Mouse (Mus musculus): Measurements from ENCODE around the gene Pkhd1. TPM values are rescaled to one million over a fixed set of nuclear protein-coding genes. Genes with fewer than 3 reads are reported as not detected.
A peak's percentile ranks its signal among the peaks of the same experiment; 100 is the strongest.
"Not testable (repeated sequence)": the region's sequence is repeated elsewhere in the genome, so short reads cannot be mapped to it uniquely, and the experiment has no call there.

Pkhd1 gene
- total RNA-seq, 2 experiments from 2014 or later = not detected

- DNase-seq = no peak
Observed at GRCm38 (mm10) chr1:20260403-20260802, 357.5 kb downstream of the Pkhd1 start.

GRCm38 (mm10) chr1:20248169-20248568, 369.7 kb downstream of the Pkhd1 start:
- no peak for DNase-seq

- no peak for DNase-seq
Observed at GRCm38 (mm10) chr1:20216681-20217080, 401.2 kb downstream of the Pkhd1 start.

DNA sequence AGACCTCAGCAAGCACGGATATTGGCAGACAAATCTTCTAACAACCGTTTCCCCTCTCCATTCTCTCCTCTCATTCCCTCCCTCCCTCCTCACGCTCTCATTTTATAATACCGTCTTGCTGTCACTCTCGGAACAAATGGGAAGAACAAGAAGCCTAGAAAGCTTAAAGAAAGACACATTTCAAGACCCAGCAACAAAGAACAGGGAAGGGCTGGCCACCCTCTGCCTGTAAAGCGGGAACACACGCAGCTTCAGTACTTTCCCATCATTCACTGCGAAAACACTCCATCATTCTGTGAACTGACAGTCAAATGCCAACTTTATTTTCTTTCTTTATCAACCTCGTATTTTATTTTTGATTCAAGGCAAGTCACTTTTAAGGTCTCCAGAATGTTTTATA, 427.4 kb downstream of the Pkhd1 start:
- DNase-seq = no peak

GRCm38 (mm10) chr1:20180157-20180556, 437.7 kb downstream of the Pkhd1 start:
- no peak for DNase-seq

- no peak for DNase-seq
Observed at GRCm38 (mm10) chr1:20171199-20171598, 446.7 kb downstream of the Pkhd1 start.

GRCm38 (mm10) chr1:20150627-20151026, 467.2 kb downstream of the Pkhd1 start:
- DNase-seq = not testable (repeated sequence)

- no peak for DNase-seq
Observed at GRCm38 (mm10) chr1:20150016-20150415, 467.8 kb downstream of the Pkhd1 start.

DNA sequence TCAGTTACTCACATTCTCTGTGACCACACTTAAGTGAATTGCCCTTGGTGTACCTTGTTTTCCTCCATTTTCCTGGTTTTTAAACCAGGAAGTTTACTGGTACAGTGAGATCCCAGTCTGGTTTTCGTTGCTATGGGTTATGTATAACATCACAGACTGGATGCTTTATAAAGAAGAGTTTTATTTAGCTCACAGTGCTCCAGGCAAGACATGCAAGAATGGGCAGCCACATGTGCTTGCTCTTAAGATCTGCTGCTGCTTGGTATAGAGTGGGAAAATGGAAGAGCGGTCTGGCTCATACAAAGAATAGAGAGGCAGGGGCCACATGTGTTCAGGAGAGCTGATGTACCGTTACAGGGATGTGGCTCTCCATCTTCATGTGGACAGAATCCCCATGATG, 481.7 kb downstream of the Pkhd1 start:
- DNase-seq = no peak

- no peak for DNase-seq
Observed at GRCm38 (mm10) chr1:20135065-20135618, 482.7 kb downstream of the Pkhd1 start.

DNA sequence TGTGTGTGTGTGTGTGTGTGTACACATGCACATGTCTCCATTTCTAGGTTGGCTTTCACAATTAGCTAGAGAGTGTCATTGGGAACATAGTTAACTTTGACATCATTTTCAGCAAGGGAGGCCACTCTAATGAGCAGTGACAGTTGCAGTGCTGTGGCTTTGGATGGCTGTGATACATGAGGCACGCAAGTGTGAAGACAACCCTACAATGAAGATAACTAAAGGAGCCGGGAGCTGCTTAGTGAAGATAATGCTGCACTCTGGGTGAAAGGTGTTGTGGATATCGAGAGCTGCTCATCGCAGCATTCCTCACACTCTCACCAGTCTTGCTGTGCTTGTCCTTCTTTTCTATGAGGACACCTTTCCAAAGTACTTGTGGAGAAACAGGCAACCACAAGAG, 484.2 kb downstream of the Pkhd1 start:
- no peak for DNase-seq

DNA sequence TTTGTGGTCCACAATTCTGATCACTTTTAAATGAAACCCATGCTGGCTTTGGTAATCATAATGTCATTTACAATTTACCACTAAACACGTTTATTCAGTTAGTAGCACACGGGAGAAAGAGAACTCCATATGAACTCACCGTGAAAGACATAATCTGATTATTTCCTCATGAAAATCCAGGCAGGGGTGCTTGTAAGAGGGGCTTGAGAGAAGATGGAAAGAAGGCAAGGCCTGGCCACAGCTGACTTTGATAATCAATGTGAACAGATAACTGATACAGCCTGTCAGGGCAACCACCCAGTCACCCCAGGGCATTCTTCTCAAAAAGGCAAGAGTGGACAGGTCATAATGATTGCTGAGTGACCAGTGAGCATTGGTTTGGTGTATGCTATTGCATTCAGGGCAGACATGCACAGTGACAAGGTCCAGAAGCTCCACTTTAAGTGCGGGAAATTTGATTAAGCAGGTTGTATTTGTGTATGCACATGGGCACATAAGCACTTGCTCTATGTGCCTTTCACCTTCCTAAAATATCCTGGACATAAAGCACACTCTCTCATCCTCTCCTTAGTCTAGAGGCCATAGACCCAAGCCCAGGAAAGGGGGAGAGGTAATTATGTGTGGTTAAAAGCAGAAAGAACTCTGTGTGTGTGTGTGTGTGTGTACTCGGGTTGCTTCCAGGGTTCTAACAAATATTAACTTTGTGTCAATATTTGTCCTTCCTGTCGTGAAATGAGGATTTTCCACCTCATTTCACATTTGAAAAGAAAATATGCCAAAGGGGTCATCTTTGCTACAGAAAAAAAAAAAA, 485.9 kb downstream of the Pkhd1 start:
- no peak for DNase-seq

DNA sequence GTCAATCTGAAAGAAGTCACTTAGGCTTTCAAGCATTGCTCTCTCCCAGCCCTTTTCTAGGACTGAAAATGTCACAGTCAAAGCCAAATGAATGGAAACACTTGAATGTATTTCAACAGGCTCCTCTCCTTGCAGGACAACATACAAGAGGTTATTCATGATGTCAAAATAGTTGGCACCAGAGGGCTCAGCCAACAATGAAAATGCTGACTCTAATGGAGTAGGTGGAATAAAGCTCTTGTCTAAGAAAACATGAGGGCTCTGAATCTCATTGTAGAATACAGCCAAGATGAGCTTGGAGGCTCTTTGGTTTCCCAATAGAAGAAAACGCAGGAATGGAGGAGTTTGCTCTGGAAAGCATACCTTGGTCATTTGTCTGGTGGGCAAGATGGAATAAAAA, 500.5 kb downstream of the Pkhd1 start:
- DNase-seq = no peak

DNA sequence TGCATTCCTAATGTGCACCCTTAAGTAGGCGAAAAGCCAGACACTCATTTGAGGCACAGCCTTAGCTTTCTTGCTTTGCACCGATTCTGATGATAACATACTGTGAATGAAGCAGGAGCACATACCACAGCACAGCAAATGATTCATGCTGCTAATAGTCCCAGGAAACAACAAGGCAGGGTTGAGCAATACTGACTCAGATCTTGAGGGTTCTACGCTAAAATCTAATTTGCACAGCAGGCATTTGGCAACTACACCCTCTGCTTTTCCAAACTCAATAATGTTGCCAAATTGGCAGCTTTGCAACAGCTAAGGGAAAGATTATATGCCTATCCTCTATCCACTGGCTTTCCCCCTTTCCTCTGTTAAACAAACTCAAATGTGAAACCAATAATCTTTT, 548.1 kb downstream of the Pkhd1 start:
- DNase-seq = no peak

- DNase-seq = peak; percentile 70
Observed at GRCm38 (mm10) chr1:20058245-20058644, 559.6 kb downstream of the Pkhd1 start.

DNA sequence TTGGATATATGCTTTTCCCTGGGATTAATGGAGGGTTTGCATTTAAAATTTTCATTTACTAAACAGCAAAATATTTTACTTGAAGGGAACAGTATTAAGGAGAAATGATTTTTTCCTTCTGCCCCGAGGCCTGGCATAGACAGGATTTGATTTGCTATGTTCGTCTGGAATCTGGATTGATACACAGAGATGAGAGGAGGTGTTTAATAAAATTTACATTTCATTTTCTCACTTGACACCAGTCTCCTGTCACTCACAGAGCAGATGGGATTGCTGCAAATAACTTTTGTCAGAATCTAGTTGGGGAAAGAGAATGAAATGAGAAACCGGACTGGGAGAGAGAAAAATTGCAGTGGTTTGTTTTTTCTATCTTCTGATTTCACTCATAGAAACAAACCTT, 578.5 kb downstream of the Pkhd1 start:
- no peak for DNase-seq

DNA sequence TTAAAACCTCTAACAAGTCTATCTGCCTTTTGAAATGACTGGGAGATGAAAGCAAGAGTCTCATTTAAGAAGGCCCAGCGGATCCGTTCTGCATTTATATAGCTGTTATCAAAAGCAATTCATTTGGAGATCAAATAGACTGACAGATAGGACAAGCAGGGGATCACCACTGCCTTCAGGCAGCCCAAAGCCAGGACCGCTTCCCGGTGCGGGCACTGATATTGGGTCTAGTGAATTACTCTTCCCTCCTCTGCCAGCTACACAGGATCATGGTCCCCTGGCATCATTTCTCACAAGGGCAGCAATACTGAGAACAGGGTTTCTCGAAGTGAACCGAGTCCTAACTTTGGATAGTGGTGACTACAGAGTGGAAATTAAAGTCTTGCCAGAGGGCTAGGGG, 582.6 kb downstream of the Pkhd1 start:
- no peak for DNase-seq

DNA sequence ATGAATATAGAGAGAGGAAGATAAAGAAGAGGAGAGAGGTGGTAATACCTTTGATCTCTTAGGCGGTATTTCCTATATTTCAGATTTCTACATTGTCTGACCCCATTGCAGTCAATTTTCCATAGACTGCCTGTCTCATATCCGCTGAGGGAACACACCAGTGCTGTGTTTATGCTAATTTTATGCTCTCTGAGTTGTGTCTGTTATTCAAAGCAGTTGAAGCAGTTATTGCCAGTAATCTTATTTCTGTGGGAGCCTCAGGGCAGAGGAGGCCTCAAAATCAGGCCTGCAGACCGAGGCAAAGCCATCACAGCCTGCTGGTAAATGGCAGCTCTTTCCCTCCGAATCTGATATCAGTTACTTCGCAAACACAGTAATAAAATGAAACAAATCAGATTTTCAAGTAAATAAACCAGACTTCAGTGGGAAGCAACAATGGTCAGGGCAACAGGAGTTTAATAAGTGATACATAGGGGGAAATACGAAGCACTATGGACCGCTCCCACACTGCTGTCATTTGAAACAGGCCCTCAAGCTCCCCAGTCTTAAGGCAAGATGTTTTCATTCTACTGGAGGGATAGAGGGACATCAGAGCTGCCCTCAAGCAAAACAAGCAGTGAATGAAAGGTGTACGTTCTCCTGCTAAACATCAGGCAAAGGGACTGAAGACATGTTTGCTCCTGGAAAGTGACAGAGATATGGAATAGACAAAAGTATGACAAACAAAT, 599.5 kb downstream of the Pkhd1 start:
- DNase-seq = no peak

DNA sequence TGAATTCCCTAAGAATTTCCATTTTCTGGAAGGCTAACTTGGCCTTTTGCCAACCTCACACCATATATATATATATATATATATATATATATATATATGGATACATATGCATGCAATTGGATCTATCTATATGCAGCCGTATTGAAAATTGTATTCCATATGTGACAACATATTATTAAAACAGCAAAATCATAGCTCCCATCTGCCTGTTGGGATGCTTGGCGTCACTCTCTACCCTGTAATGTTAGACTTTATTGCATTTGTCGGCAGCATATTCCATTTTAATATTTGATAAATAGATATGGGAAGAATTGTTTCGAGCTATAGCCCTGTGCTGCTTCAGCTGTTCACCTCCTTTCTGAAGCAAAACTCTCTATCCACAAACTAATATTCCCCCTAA, 600.2 kb downstream of the Pkhd1 start:
- no peak for DNase-seq
